Mouse (Mus musculus): ENCODE results near the gene Dnajb5.
A peak's percentile ranks its signal among the peaks of the same experiment; 100 is the strongest.
"Not testable (repeated sequence)": the region's sequence is repeated elsewhere in the genome, so short reads cannot be mapped to it uniquely, and the experiment has no call there.

The Dnajb5 gene

DNA sequence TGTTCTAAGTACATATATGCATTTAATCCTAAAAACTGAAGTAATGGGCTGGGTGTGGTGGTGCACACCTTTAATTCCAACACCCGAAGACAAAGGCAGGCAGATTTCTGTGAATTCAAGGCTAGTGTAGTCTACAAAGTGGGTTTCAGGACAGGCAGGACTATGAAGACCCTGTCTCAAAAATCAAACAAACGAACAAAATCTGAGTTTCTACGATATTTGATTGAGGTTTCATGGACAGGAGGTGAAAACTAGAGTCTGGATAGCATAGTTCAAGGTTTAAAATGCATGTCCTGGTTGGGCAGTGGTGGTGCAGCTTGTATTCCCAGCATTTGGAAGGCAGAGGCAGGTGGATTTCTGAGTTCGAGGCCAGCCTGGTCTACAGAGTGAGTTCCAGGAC, 19.7 kb downstream of the Dnajb5 start, which contains the start of gene 1700022I11Rik:
TSS of gene 1700022I11Rik (plus strand) at position 301 of the 400 bp plus-strand sequence.
- DNase-seq (ENCODE audit: low spot score in 2 of 2), result no peak

DNA sequence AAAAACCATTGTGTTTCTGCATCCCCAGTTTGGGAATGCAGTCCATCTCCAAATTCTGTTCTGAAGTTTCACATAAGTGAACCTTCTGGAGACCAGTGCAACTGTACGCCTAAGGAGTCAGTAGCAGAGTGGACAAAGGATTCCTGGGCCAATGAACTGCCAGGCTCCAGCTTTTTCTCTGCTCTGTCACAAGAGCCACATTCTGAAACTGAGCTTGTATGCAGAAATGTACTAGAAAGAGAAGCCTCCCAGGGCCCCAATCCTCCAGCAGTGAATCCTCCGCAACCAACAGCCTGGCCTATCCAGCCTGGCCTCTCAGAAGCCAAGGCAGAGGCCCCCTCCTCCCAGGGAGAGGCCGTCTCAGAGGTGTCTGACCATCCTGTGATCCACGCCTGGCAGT, 23.3 kb downstream of the Dnajb5 start:
- DNase-seq (ENCODE audit: low spot score in 2 of 2), result no peak

- DNase-seq (ENCODE audit: low spot score in 2 of 2), result no peak
Observed at GRCm38 (mm10) chr4:42973868-42974267, 24.3 kb downstream of the Dnajb5 start.

- no peak for DNase-seq (ENCODE audit: low spot score in 2 of 2)
Observed at GRCm38 (mm10) chr4:42978062-42978461, 28.4 kb downstream of the Dnajb5 start.

DNA sequence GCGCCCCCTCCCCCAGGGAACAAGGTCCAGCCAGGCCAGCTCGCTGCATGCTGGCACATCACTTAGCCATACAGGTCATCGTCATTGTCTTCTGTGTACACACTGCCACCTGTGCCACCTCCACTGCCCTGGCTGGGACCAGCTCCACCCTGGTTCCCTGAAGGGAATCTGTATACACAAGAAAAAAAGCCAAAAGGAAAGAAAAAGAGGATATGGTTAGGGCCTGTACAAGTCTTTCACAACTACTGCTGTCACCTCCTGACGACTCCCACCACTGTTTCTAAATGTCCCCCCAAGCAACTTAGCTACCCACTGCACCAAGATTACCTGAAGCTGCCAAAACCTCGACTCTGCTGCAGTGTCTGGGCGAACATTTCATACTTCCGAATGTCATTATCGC, 30.9 kb downstream of the Dnajb5 start:
- not testable (repeated sequence) for DNase-seq (ENCODE audit: low spot score in 2 of 2)

DNA sequence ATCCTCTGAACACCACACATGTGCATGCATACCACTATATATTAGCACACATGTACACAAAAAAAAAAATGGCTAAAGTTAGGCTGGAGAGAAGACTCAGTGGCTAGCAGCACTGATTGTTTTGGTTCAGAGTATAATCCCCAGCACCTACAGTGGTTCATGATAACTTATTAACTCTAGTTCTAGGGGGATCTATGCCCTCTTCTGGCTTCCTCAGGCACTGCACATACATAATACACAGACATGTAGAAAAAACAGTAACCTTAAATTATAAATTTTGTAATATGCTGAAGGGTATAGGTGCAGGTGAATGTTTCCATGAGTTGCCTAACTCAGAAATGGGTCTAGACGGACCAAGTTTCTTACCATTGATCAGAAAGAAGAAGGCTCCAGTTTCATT, 38.7 kb downstream of the Dnajb5 start:
- no peak for DNase-seq (ENCODE audit: low spot score in 2 of 2)

DNA sequence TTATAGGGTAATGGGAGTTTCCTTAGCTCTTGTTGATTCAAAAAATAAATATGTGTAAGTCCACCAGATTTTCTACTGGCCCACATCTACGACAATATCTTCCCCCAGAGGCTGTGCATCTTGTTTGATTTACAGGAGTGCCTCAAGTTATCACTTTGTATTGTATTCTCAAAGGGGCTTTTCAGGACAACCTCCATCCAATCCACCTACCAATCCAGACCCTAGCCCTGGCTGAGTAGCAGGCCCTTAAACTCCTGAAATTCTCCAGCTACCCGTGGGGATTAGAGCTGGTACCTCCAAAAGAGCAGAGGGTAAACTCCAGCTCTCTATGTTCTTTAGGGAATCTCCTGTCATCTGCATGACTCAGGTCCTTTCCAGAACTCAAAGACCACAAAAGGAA, 48.4 kb downstream of the Dnajb5 start:
- no peak for DNase-seq (ENCODE audit: low spot score in 2 of 2)

GRCm38 (mm10) chr4:42999451-43000140, 50.0 kb downstream of the Dnajb5 start:
- peak; percentile 59 to 63 for DNase-seq (ENCODE audit: low spot score in 2 of 2)

DNA sequence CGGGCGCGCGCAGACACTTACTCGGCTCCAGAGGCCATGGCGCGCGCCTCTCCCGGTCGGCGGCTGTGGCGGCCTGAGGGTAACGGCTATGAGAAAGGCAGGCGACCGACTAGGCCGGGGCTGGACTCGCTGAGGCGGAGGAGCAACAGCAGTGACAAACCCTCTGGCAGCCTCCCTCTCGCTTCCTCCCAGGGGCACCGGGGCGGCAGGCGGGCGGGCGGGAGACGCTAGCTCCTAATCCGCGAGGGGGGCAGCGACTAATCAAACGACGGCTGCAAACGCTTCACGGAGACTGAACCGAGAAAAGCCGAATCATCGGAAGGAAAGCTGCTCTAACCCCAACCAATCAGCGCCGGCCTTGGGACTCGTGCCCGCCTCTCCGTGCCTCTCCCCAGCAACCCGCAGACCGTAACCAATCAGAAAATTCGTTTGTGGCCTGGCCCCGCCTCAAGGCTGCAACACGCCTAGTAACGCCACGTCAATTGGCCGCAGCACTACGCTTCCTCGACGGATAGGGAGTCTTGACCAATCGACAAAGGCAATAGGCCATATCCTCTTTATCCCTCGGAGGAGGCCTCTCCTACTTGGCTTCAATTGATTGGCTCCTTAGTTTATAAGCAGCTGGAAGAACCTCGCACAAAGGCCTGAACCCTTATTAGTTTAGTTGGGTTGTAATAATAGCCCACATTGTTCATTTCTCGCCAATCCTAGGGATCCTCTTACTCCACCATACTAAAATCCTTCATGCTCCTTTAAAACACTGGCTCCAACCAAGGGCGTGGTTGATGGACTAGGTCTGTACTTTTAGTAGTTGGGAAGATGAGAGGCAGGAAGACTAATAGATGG, 50.8 kb downstream of the Dnajb5 start, which contains the start of gene Vcp:
TSS of gene Vcp (minus strand) at position 367 of the 846 bp plus-strand sequence.
- peak; percentile 99 for DNase-seq (ENCODE audit: low spot score in 2 of 2)

GRCm38 (mm10) chr4:43001272-43001671, 51.7 kb downstream of the Dnajb5 start:
- DNase-seq (ENCODE audit: low spot score in 2 of 2), result no peak

GRCm38 (mm10) chr4:43002756-43003439, 53.3 kb downstream of the Dnajb5 start:
- DNase-seq (ENCODE audit: low spot score in 2 of 2), result no peak

GRCm38 (mm10) chr4:43004951-43005350, 55.3 kb downstream of the Dnajb5 start:
- no peak for DNase-seq (ENCODE audit: low spot score in 2 of 2)

DNA sequence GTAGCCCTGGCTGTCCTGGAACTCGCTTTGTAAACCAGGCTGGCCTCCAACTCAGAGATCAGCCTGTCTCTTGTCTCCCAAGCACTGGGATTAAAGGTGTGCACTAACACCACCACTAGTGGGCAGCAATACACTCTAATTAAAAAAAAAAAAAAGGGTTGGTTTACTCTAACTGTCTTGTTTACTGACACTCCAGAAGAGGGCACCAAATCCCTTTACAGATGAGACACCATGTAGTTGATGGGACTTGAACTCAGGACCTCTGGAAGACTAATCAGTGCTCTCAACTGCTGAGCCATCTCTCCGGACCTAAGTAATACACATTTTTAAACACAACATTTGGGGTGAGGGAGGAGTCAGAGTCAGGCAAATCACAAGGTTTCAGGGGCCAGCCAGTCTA, 56.2 kb downstream of the Dnajb5 start:
- peak; percentile 25 to 43 for DNase-seq (ENCODE audit: low spot score in 2 of 2)
